Mouse (Mus musculus): ENCODE data around the gene Dtx3.
"Not testable (repeated sequence)": the region's sequence is repeated elsewhere in the genome, so short reads cannot be mapped to it uniquely, and the experiment has no call there.

Gene Dtx3

GRCm38 (mm10) chr10:127204589-127204988 is 9.1 kb upstream of the Dtx3 start:
- no peak for DNase-seq (ENCODE audit: low spot score)

- no peak for DNase-seq (ENCODE audit: low spot score)
These were observed 7.6 kb upstream of the Dtx3 start for GRCm38 (mm10) chr10:127203106-127203505.

GRCm38 (mm10) chr10:127200279-127200678 is 4.8 kb upstream of the Dtx3 start:
- no peak for DNase-seq (ENCODE audit: low spot score)

- DNase-seq (ENCODE audit: low spot score): no peak
These were observed 3.9 kb upstream of the Dtx3 start for GRCm38 (mm10) chr10:127199474-127199873.

- DNase-seq (ENCODE audit: low spot score): no peak
These were observed 3.5 kb upstream of the Dtx3 start for GRCm38 (mm10) chr10:127199068-127199467.

- DNase-seq (ENCODE audit: low spot score): no peak
These were observed 3.0 kb upstream of the Dtx3 start for GRCm38 (mm10) chr10:127198492-127198891.

GRCm38 (mm10) chr10:127197505-127198110 is 2.1 kb upstream of the Dtx3 start:
- DNase-seq (ENCODE audit: low spot score): no peak

GRCm38 (mm10) chr10:127197104-127197503 is 1.6 kb upstream of the Dtx3 start:
- no peak for DNase-seq (ENCODE audit: low spot score)

GRCm38 (mm10) chr10:127196392-127196791 is 864 bp upstream of the Dtx3 start:
- DNase-seq (ENCODE audit: low spot score): no peak

GRCm38 (mm10) chr10:127194428-127195327 is 850 bp downstream of the Dtx3 start:
- DNase-seq (ENCODE audit: low spot score): no peak

- no peak for DNase-seq (ENCODE audit: low spot score)
These were observed 2.5 kb downstream of the Dtx3 start for GRCm38 (mm10) chr10:127193011-127193410.

- not testable (repeated sequence) for DNase-seq (ENCODE audit: low spot score)
These were observed 3.5 kb downstream of the Dtx3 start for GRCm38 (mm10) chr10:127192057-127192328.

- DNase-seq (ENCODE audit: low spot score): no peak
These were observed 4.1 kb downstream of the Dtx3 start for GRCm38 (mm10) chr10:127191191-127192056.

- DNase-seq (ENCODE audit: low spot score): no peak
These were observed 4.9 kb downstream of the Dtx3 start for GRCm38 (mm10) chr10:127190398-127191190.

GRCm38 (mm10) chr10:127189651-127190381 is 5.7 kb downstream of the Dtx3 start, which contains the start of gene Arhgef25:
Arhgef25 (minus strand) TSS chr10:127190083.
- DNase-seq (ENCODE audit: low spot score): no peak

- no peak for DNase-seq (ENCODE audit: low spot score)
These were observed 6.3 kb downstream of the Dtx3 start for GRCm38 (mm10) chr10:127189116-127189650.

- no peak for DNase-seq (ENCODE audit: low spot score)
These were observed 6.9 kb downstream of the Dtx3 start for GRCm38 (mm10) chr10:127188465-127189115.

GRCm38 (mm10) chr10:127188079-127188453 is 7.5 kb downstream of the Dtx3 start:
- no peak for DNase-seq (ENCODE audit: low spot score)

- DNase-seq (ENCODE audit: low spot score): no peak
These were observed 8.0 kb downstream of the Dtx3 start for GRCm38 (mm10) chr10:127187371-127188078.

- DNase-seq (ENCODE audit: low spot score): no peak
These were observed 9.1 kb downstream of the Dtx3 start for GRCm38 (mm10) chr10:127186451-127186850.

Measured in urinary bladder, postnatal 10 days (tissue).